Mouse (Mus musculus): ENCODE results near the gene Klhdc4. TPM values are rescaled to one million over a fixed set of nuclear protein-coding genes. Genes with fewer than 3 reads are reported as not detected.

The Klhdc4 gene
- polyA plus RNA-seq, 1 experiment from 2014 or later, result 38.5 TPM

DNA sequence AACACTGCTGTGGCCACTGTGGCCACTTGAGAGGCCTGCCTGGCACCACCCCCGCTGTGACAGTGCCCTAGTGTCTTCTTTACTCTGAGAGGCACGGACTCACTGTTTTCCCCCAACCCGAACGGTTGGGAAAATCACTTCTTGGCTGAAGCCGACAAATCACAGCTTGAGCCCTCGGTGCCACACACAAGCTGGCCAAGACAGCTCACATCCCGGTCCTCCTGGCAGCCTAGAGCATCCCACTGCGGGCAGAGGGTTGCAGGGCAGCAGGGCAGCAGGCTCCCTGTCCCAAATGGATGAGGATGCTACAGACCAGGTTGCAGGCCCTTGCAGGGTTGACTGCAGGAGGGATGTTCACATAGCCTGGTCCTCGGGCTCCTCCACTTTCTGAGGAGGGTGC, 79.9 kb downstream of the Klhdc4 start:
- H3K36me3 ChIP-seq (ENCODE audit: control insufficient read depth, insufficient read depth, low read length), result no peaks in the 10 kb centered on the region
- H3K4me1 ChIP-seq (ENCODE audit: control insufficient read depth, insufficient read depth, low read length), result no peaks in the 10 kb centered on the region
- ATAC-seq (ENCODE audit: insufficient number of reproducible peaks, insufficient read depth, low FRiP score, low read depth), result no peak
- 77% methylated on average over 9 of the region's 9 CpGs for WGBS
- no peak overlapping the region for H3K4me3 ChIP-seq (ENCODE audit: low read depth, low read length)
- H3K9ac ChIP-seq (replicated peaks; ENCODE audit: low read depth, low read length), result no peak overlapping the region
- peaks cover 6% of the 10 kb centered on the region; the same call in 1 of the 2 replicates for H3K9me3 ChIP-seq (ENCODE audit: control insufficient read depth, low read depth, low read length)
- no peak overlapping the region for H3K27ac ChIP-seq (ENCODE audit: low read length)
- H3K4me2 ChIP-seq (replicated peaks; ENCODE audit: low read depth, low read length), result no peak overlapping the region
- H3K27me3 ChIP-seq (ENCODE audit: control insufficient read depth, insufficient read depth, low read length), result no peaks in the 10 kb centered on the region

Other genes starting within 250 kb of the Klhdc4 start
- gene Map1lc3b, start 239.2 kb downstream of the Klhdc4 start, polyA plus RNA-seq (2014; fragmentation: Nextera tagmentation; extraction: Ambion mirVana), result 240 and 249 TPM in 2 replicates
- 28.7 TPM in 2 replicates for gene Zcchc14, start 176.7 kb downstream of the Klhdc4 start, polyA plus RNA-seq (2014; fragmentation: Nextera tagmentation; extraction: Ambion mirVana)
- gene Jph3, start 99.9 kb downstream of the Klhdc4 start, polyA plus RNA-seq (2014; fragmentation: Nextera tagmentation; extraction: Ambion mirVana), result 3.4 and 3.6 TPM in 2 replicates
- gene Slc7a5, start 78.1 kb upstream of the Klhdc4 start, polyA plus RNA-seq (2014; fragmentation: Nextera tagmentation; extraction: Ambion mirVana), result 17.1 and 19.7 TPM in 2 replicates
- gene Car5a, start 115.3 kb upstream of the Klhdc4 start, polyA plus RNA-seq (2014; fragmentation: Nextera tagmentation; extraction: Ambion mirVana), result not detected in 2 replicates
- 33.8 and 42.4 TPM in 2 replicates for gene Banp, start 120.2 kb upstream of the Klhdc4 start, polyA plus RNA-seq (2014; fragmentation: Nextera tagmentation; extraction: Ambion mirVana)

All from stomach, embryonic 14.5 days (tissue).